Mouse (Mus musculus) hindbrain, embryonic 12.5 days (tissue): ENCODE data around the gene Smad6. TPM values are rescaled to one million over a fixed set of nuclear protein-coding genes. Genes with fewer than 3 reads are reported as not detected.

ENCODE experiments used
- ATAC-seq: fragments of 200-750 bp; cut with Nextera tagmentation; 2 replicates; pipeline ENCODE4 v1.8.0; 2017; ENCODE audit warnings: moderate TSS enrichment; ENCODE audit not compliant: low FRiP score
- H3K27ac ChIP-seq: fragments of 300-500 bp; sonication (generic); 2 replicates; pipeline ENCODE4 v1.5.1; 2016; ENCODE audit warnings: mild to moderate bottlenecking
- H3K27me3 ChIP-seq: fragments of 300-500 bp; sonication (generic); 2 replicates; pipeline ENCODE4 v1.6.1; 2016; ENCODE audit warnings: mild to moderate bottlenecking
- H3K36me3 ChIP-seq: fragments of 300-500 bp; sonication (generic); 2 replicates; pipeline ENCODE4 v1.6.1; 2016; ENCODE audit warnings: mild to moderate bottlenecking
- H3K4me1 ChIP-seq: fragments of 300-500 bp; sonication (generic); 2 replicates; pipeline ENCODE4 v1.6.1; 2016
- H3K4me2 ChIP-seq: fragments of 300-500 bp; sonication (generic); replicated peaks from 2 replicates; pipeline ENCODE4 v1.6.1; 2016; ENCODE audit warnings: mild to moderate bottlenecking
- H3K4me3 ChIP-seq: fragments of 300-500 bp; sonication (generic); 2 replicates; pipeline ENCODE4 v1.5.1; 2016; ENCODE audit warnings: mild to moderate bottlenecking
- H3K9ac ChIP-seq: fragments of 300-500 bp; sonication (generic); 2 replicates; pipeline ENCODE4 v1.6.1; 2016; ENCODE audit warnings: mild to moderate bottlenecking, moderate library complexity
- H3K9me3 ChIP-seq: fragments of 300-500 bp; sonication (generic); replicated peaks from 2 replicates; pipeline ENCODE4 v1.6.1; 2016; ENCODE audit warnings: mild to moderate bottlenecking
- WGBS: fragments of 180-500 bp; shearing (Covaris S2); methylation state at CpG from one replicate; pipeline ENCODE4 v1.1.7; 2016; 5-methylcytosine and 5-hydroxymethylcytosine counted together
- polyA plus RNA-seq: library from polyadenylated mRNA; unstranded; fragments of >200 nt; fragmentation: Nextera tagmentation; extraction: Ambion mirVana; gene quantifications from 2 replicates; pipeline ENCODE4 v1.2.1, GENCODE M21; 2016

The Smad6 gene
- polyA plus RNA-seq, 1 experiment from 2014 or later, result 12.4 TPM

- WGBS, result 13% methylated on average over 18 of the region's 18 CpGs
- 0 out of 2 replicates have a peak overlapping the region, but pooled peaks have one; percentile 18 for H3K27ac ChIP-seq
Measured at GRCm38 (mm10) chr9:63980179-63981086, 41.4 kb downstream of the Smad6 start.

GRCm38 (mm10) chr9:63979275-63979674, 42.6 kb downstream of the Smad6 start:
- no peaks in the 10 kb centered on the region for H3K9me3 ChIP-seq
- 59% methylated on average over 2 of the region's 2 CpGs for WGBS
- H3K9ac ChIP-seq, result no peak overlapping the region
- no peak overlapping the region for H3K27ac ChIP-seq
- H3K27me3 ChIP-seq, result no peaks in the 10 kb centered on the region
- H3K36me3 ChIP-seq, result no peaks in the 10 kb centered on the region
- no peak overlapping the region for H3K4me3 ChIP-seq
- peaks cover 52% of the 10 kb centered on the region for H3K4me1 ChIP-seq
- no peak for ATAC-seq
- no peak overlapping the region for H3K4me2 ChIP-seq

More at GRCm38 (mm10) chr9:63980179-63981086, 41.4 kb downstream of the Smad6 start:
- Histone ChIP-seq H3K9ac (no peak overlapping the region), H3K4me1 (peaks cover 52% of the 10 kb centered on the region), H3K4me2 (0 out of 2 replicates have a peak overlapping the region, but pooled peaks have one; percentile 16), H3K4me3 (no peak overlapping the region), H3K9me3 (no peaks in the 10 kb centered on the region), H3K36me3 (no peaks in the 10 kb centered on the region), H3K27me3 (no peaks in the 10 kb centered on the region)
- ATAC-seq, result no peak

GRCm38 (mm10) chr9:63978682-63979081, 43.2 kb downstream of the Smad6 start:
- no peak for ATAC-seq
- no peaks in the 10 kb centered on the region for H3K36me3 ChIP-seq
- H3K4me1 ChIP-seq, result peaks cover 50% of the 10 kb centered on the region
- no peaks in the 10 kb centered on the region for H3K9me3 ChIP-seq
- no peak overlapping the region for H3K4me3 ChIP-seq
- no peak overlapping the region for H3K4me2 ChIP-seq
- H3K27ac ChIP-seq, result no peak overlapping the region
- 76% methylated on average over 7 of the region's 7 CpGs for WGBS
- no peaks in the 10 kb centered on the region for H3K27me3 ChIP-seq
- no peak overlapping the region for H3K9ac ChIP-seq

- Histone ChIP-seq H3K9ac (no peak overlapping the region), H3K9me3 (no peaks in the 10 kb centered on the region), H3K27ac (0 out of 2 replicates have a peak overlapping the region, but pooled peaks have one; percentile 30), H3K4me2 (peak overlapping the region; percentile 17; the same call in 1 of the 2 replicates), H3K27me3 (no peaks in the 10 kb centered on the region), H3K4me1 (peaks cover 59% of the 10 kb centered on the region), H3K4me3 (no peak overlapping the region), H3K36me3 (no peaks in the 10 kb centered on the region)
- 33% methylated on average over 11 of the region's 11 CpGs for WGBS
- peak; percentile 51 for ATAC-seq
Measured at GRCm38 (mm10) chr9:63975996-63976395, 45.9 kb downstream of the Smad6 start.

GRCm38 (mm10) chr9:63974258-63975023, 47.4 kb downstream of the Smad6 start:
- Histone ChIP-seq H3K4me1 (peaks cover 49% of the 10 kb centered on the region), H3K27ac (no peak overlapping the region), H3K36me3 (no peaks in the 10 kb centered on the region), H3K4me2 (no peak overlapping the region), H3K4me3 (no peak overlapping the region), H3K9ac (0 out of 2 replicates have a peak overlapping the region, but pooled peaks have one; percentile 9), H3K9me3 (no peaks in the 10 kb centered on the region), H3K27me3 (no peaks in the 10 kb centered on the region)
- 52% methylated on average over 13 of the region's 13 CpGs for WGBS
- ATAC-seq, result no peak

- Histone ChIP-seq H3K4me2 (no peak overlapping the region), H3K9ac (no peak overlapping the region), H3K27me3 (no peaks in the 10 kb centered on the region), H3K4me3 (no peak overlapping the region), H3K4me1 (peaks cover 51% of the 10 kb centered on the region), H3K27ac (0 out of 2 replicates have a peak overlapping the region, but pooled peaks have one; percentile 23), H3K9me3 (no peaks in the 10 kb centered on the region), H3K36me3 (no peaks in the 10 kb centered on the region)
- WGBS, result 51% methylated on average over 14 of the region's 14 CpGs
- no peak for ATAC-seq
Measured at GRCm38 (mm10) chr9:63973662-63974190, 48.1 kb downstream of the Smad6 start.

GRCm38 (mm10) chr9:63972576-63973290, 49.1 kb downstream of the Smad6 start:
- Histone ChIP-seq H3K4me3 (no peak overlapping the region), H3K9ac (no peak overlapping the region), H3K27me3 (no peaks in the 10 kb centered on the region), H3K27ac (no peak overlapping the region), H3K9me3 (no peaks in the 10 kb centered on the region), H3K4me1 (peaks cover 60% of the 10 kb centered on the region), H3K36me3 (no peaks in the 10 kb centered on the region), H3K4me2 (no peak overlapping the region)
- WGBS, result 92% methylated on average over 11 of the region's 11 CpGs
- no peak for ATAC-seq

- Histone ChIP-seq H3K27me3 (no peaks in the 10 kb centered on the region), H3K36me3 (no peaks in the 10 kb centered on the region), H3K4me2 (no peak overlapping the region), H3K27ac (no peak overlapping the region), H3K9me3 (no peaks in the 10 kb centered on the region), H3K4me3 (no peak overlapping the region), H3K4me1 (peaks cover 60% of the 10 kb centered on the region), H3K9ac (no peak overlapping the region)
- WGBS, result 75% methylated on average over 4 of the region's 4 CpGs
- ATAC-seq, result no peak
Measured at GRCm38 (mm10) chr9:63971557-63971956, 50.3 kb downstream of the Smad6 start.

- no peak for ATAC-seq
- Histone ChIP-seq H3K9me3 (no peaks in the 10 kb centered on the region), H3K27ac (peak overlapping the region; percentile 17; the same call in 1 of the 2 replicates), H3K27me3 (no peaks in the 10 kb centered on the region), H3K9ac (no peak overlapping the region), H3K4me2 (no peak overlapping the region), H3K36me3 (no peaks in the 10 kb centered on the region), H3K4me1 (peaks cover 55% of the 10 kb centered on the region), H3K4me3 (no peak overlapping the region)
- 83% methylated on average over 6 of the region's 6 CpGs for WGBS
Measured at GRCm38 (mm10) chr9:63970836-63971235, 51.0 kb downstream of the Smad6 start.

GRCm38 (mm10) chr9:63970388-63970787, 51.5 kb downstream of the Smad6 start:
- Histone ChIP-seq H3K4me2 (no peak overlapping the region), H3K36me3 (no peaks in the 10 kb centered on the region), H3K4me3 (no peak overlapping the region), H3K27ac (0 out of 2 replicates have a peak overlapping the region, but pooled peaks have one; percentile 17), H3K4me1 (peaks cover 56% of the 10 kb centered on the region), H3K9ac (no peak overlapping the region), H3K9me3 (no peaks in the 10 kb centered on the region), H3K27me3 (no peaks in the 10 kb centered on the region)
- 87% methylated on average over 12 of the region's 12 CpGs for WGBS
- ATAC-seq, result no peak

GRCm38 (mm10) chr9:63969467-63969866, 52.4 kb downstream of the Smad6 start:
- H3K4me1 ChIP-seq, result peaks cover 52% of the 10 kb centered on the region
- ATAC-seq, result no peak
- H3K27ac ChIP-seq, result no peak overlapping the region
- H3K27me3 ChIP-seq, result no peaks in the 10 kb centered on the region
- no peak overlapping the region for H3K4me3 ChIP-seq
- WGBS, result 87% methylated on average over 10 of the region's 10 CpGs
- H3K9ac ChIP-seq, result no peak overlapping the region
- no peaks in the 10 kb centered on the region for H3K36me3 ChIP-seq
- no peak overlapping the region for H3K4me2 ChIP-seq
- no peaks in the 10 kb centered on the region for H3K9me3 ChIP-seq
